Mouse (Mus musculus): ENCODE measurements around the gene Cd151.

DNA sequence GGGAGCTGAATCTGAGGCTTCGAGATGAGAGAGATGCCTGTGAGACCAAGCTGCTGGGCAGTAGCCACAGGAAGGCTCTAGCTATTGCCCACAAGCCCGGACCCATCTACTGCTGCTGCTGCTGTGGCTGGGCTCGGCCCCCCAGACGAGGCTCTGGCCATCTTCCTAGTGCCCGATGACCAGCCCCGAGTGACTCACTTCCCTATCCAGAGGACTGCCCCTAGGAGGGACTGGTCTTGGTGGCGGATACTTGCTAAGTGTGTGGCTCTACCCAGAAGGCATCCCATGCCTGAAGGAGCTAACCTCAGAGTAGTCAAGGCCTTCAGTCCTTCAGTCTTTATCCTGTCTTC lies 1.2 kb upstream of the Cd151 start:
- TF ChIP-seq CTCF (IDR thresholded peaks at IDR 0.05; ENCODE audit: low read depth, low read length) (no peak), POLR2A (IDR thresholded peaks at IDR 0.05; ENCODE audit: borderline replicate concordance, low read depth, low read length) (no peak)

Data from bone marrow macrophage, adult 2 months (primary cell).